Mouse (Mus musculus) adrenal gland, adult 8-10 months (tissue): Measurements from ENCODE around the gene Mmp9. TPM values are rescaled to one million over a fixed set of nuclear protein-coding genes. Genes with fewer than 3 reads are reported as not detected.
A peak's percentile ranks its signal among the peaks of the same experiment; 100 is the strongest.

Source experiments
- DNase-seq: peaks from one replicate; pipeline ENCODE4 v3.0.0; 2022
- total RNA-seq, 4 experiments: library from RNA; stranded (reverse); gene quantifications; 2 replicates each; pipeline ENCODE4 v1.2.4; 2022

Gene Mmp9
- total RNA-seq, 4 experiments from 2014 or later = 0.49 to 1.4 (median 0.84) TPM

GRCm38 (mm10) chr2:164994156-164994555 is 53.6 kb downstream of the Mmp9 start:
- no peak for DNase-seq

- DNase-seq = no peak
Observed at GRCm38 (mm10) chr2:164994659-164995428, 54.3 kb downstream of the Mmp9 start.

GRCm38 (mm10) chr2:164995976-164996375 is 55.4 kb downstream of the Mmp9 start:
- DNase-seq = no peak

GRCm38 (mm10) chr2:164996848-164997720 is 56.5 kb downstream of the Mmp9 start:
- no peak for DNase-seq

- peak; percentile 55 for DNase-seq
Observed at GRCm38 (mm10) chr2:164997721-164998428, 57.3 kb downstream of the Mmp9 start.

- DNase-seq = no peak
Observed at GRCm38 (mm10) chr2:165001958-165002357, 61.4 kb downstream of the Mmp9 start.

GRCm38 (mm10) chr2:165003108-165003507 is 62.5 kb downstream of the Mmp9 start:
- DNase-seq = no peak

- no peak for DNase-seq
Observed at GRCm38 (mm10) chr2:165004237-165004636, 63.7 kb downstream of the Mmp9 start.

Other genes with a start within 250 kb of the Mmp9 start
- not detected for gene Spint4, start 242.3 kb upstream of the Mmp9 start, total RNA-seq
- gene Spint5, start 225.5 kb upstream of the Mmp9 start, total RNA-seq = not detected
- under 1 TPM; 0.31 to 0.71 (median 0.49) TPM for gene Wfdc3, start 194.8 kb upstream of the Mmp9 start, total RNA-seq
- 10 to 100 TPM; 35.2 to 52.1 (median 46.1) TPM for gene Dnttip1, start 194.8 kb upstream of the Mmp9 start, total RNA-seq
- 1 to 10 TPM; 1.1 to 5.1 (median 2.0) TPM for gene Ube2c, start 170.9 kb upstream of the Mmp9 start, total RNA-seq
- not detected for gene Tnnc2, start 160.8 kb upstream of the Mmp9 start, total RNA-seq
- 10 to 100 TPM; 34.5 to 58.3 (median 46.7) TPM for gene Snx21, start 155.0 kb upstream of the Mmp9 start, total RNA-seq
- 10 to 100 TPM; 32.9 to 46.5 (median 39.6) TPM for gene Acot8, start 135.9 kb upstream of the Mmp9 start, total RNA-seq
- 1 to 10 TPM; 4.0 to 6.7 (median 5.7) TPM for gene Zswim3, start 135.7 kb upstream of the Mmp9 start, total RNA-seq
- 10 to 100 TPM; 11.1 to 15.3 (median 13.4) TPM for gene Zswim1, start 118.1 kb upstream of the Mmp9 start, total RNA-seq
- under 1 TPM in 2 of 4 experiments, not detected in 2; 0.51 to 0.86 TPM for gene Spata25, start 112.2 kb upstream of the Mmp9 start, total RNA-seq
- gene Ctsa, start 107.9 kb upstream of the Mmp9 start, total RNA-seq = 100 to 1,000 TPM; 103 to 166 (median 137) TPM
- gene Neurl2, start 107.3 kb upstream of the Mmp9 start, total RNA-seq = 1 to 10 TPM in 3 of 4 experiments, under 1 TPM in 1; 0.90 to 4.9 (median 3.1) TPM
- 10 to 100 TPM; 26.0 to 57.3 (median 35.5) TPM for gene Pltp, start 83.1 kb upstream of the Mmp9 start, total RNA-seq
- 10 to 100 TPM; 49.4 to 74.0 (median 65.6) TPM for gene Pcif1, start 61.5 kb upstream of the Mmp9 start, total RNA-seq
- gene Zfp335, start 29.0 kb upstream of the Mmp9 start, total RNA-seq = 10 to 100 TPM; 17.3 to 26.7 (median 20.3) TPM
- gene Slc12a5, start 20.0 kb downstream of the Mmp9 start, total RNA-seq = 10 to 100 TPM in 3 of 4 experiments, 1 to 10 TPM in 1; 6.7 to 18.3 (median 14.0) TPM
- 10 to 100 TPM; 28.0 to 45.1 (median 34.0) TPM for gene Ncoa5, start 94.1 kb downstream of the Mmp9 start, total RNA-seq
- gene Cd40, start 114.8 kb downstream of the Mmp9 start, total RNA-seq = 1 to 10 TPM; 2.3 to 4.9 (median 3.3) TPM
- not detected for gene 1700025C18Rik, start 150.0 kb downstream of the Mmp9 start, total RNA-seq